Mouse (Mus musculus) limb, embryonic 14.5 days (tissue): ENCODE data around the gene Tenm1. TPM values are rescaled to one million over a fixed set of nuclear protein-coding genes. Genes with fewer than 3 reads are reported as not detected.

Experiments used
- ATAC-seq: fragments of 200-750 bp; cut with Nextera tagmentation; 2 replicates; pipeline ENCODE4 v1.8.0; 2017; ENCODE audit warnings: low read depth, moderate number of reproducible peaks, moderate TSS enrichment; ENCODE audit not compliant: low FRiP score
- DNase-seq: peaks from one replicate; pipeline ENCODE4 v3.0.0-alpha.2; 2015; ENCODE audit warnings: low spot score
- H3K27ac ChIP-seq: fragments of 300-500 bp; sonication (generic); replicated peaks from 2 replicates; pipeline ENCODE4 v1.5.1; 2014; ENCODE audit warnings: low read depth, mild to moderate bottlenecking, low read length, moderate library complexity, mixed read lengths
- H3K27me3 ChIP-seq: fragments of 300-500 bp; sonication (generic); 2 replicates; pipeline ENCODE4 v1.6.1; 2014; ENCODE audit warnings: low read length, mixed read lengths; ENCODE audit not compliant: control insufficient read depth, insufficient read depth
- H3K36me3 ChIP-seq: fragments of 300-500 bp; sonication (generic); 2 replicates; pipeline ENCODE4 v1.6.1; 2014; ENCODE audit warnings: mild to moderate bottlenecking, low read length, moderate library complexity, mixed read lengths; ENCODE audit not compliant: control insufficient read depth, insufficient read depth
- H3K4me1 ChIP-seq: fragments of 300-500 bp; sonication (generic); 2 replicates; pipeline ENCODE4 v1.6.1; 2014; ENCODE audit warnings: antibody characterized with exemption, low read length, mixed read lengths; ENCODE audit not compliant: control insufficient read depth, insufficient read depth
- H3K4me2 ChIP-seq: fragments of 300-500 bp; sonication (generic); replicated peaks from 2 replicates; pipeline ENCODE4 v1.6.1; 2014; ENCODE audit warnings: low read depth, mild to moderate bottlenecking, low read length, moderate library complexity; ENCODE audit not compliant: severe bottlenecking
- H3K4me3 ChIP-seq: fragments of 300-500 bp; sonication (generic); replicated peaks from 2 replicates; pipeline ENCODE4 v1.5.1; 2014; ENCODE audit warnings: low read length
- H3K9ac ChIP-seq: fragments of 300-500 bp; sonication (generic); 2 replicates; pipeline ENCODE4 v1.6.1; 2014; ENCODE audit warnings: mild to moderate bottlenecking, low read depth, low read length, moderate library complexity; ENCODE audit not compliant: severe bottlenecking
- H3K9me3 ChIP-seq: fragments of 300-500 bp; sonication (generic); 2 replicates; pipeline ENCODE4 v1.6.1; 2016; ENCODE audit warnings: low read length; ENCODE audit not compliant: control insufficient read depth
- POLR2A ChIP-seq: fragments of 200-500 bp; IDR thresholded peaks from 2 replicates; pipeline ENCODE4 v1.8.0; 2012; ENCODE audit warnings: inconsistent platforms, mild to moderate bottlenecking, moderate library complexity, borderline replicate concordance; ENCODE audit not compliant: insufficient read depth, insufficient read length; ENCODE audit errors: extremely low read depth
- WGBS: fragments of 180-500 bp; shearing (Covaris S2); extraction: QIAGEN DNeasy Blood & Tissue Kit; methylation state at CpG from one replicate; pipeline ENCODE4 v1.1.7; 2014; 5-methylcytosine and 5-hydroxymethylcytosine counted together
- polyA plus RNA-seq, 2 experiments: library from polyadenylated mRNA; depleted of rRNA in 1 of 2; stranded (reverse) in 1 of 2; unstranded in 1 of 2; fragments of >200 nt; fragmentation: Nextera tagmentation in 1 of 2; extraction: Ambion mirVana in 1 of 2; gene quantifications; 2 replicates each; pipeline versions ENCODE4 v1.2.1 to v1.2.3; 2012 to 2014

Tenm1 gene
- polyA plus RNA-seq, 2 experiments, result 3.2 to 6.1 TPM

DNA sequence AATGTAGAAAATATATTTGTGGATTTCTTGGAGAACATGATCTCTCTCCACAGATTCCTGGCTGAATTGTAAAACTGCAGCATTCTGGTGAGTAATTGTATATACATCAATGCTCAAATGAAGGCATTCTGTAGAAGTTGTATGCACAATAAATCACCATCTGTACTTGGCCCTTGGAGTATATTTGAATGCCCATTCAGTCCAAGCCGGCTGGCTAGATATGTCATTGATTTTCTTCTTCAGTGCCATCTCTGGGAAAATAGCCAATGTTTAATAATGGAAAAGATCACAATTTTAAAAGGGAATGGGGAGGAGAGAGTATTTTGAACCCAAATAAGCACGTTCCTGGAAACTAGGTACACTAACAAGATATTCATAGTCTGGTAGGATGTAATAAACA lies 299.2 kb downstream of the Tenm1 start:
- Histone ChIP-seq H3K4me2 (no peak overlapping the region), H3K9me3 (no peaks in the 10 kb centered on the region), H3K36me3 (no peaks in the 10 kb centered on the region), H3K27ac (no peak overlapping the region), H3K9ac (no peak overlapping the region), H3K27me3 (no peaks in the 10 kb centered on the region), H3K4me3 (no peak overlapping the region), H3K4me1 (no peaks in the 10 kb centered on the region)
- WGBS, result 64% methylated on average over 2 of the region's 2 CpGs
- ATAC-seq (no peak), DNase-seq (no peak)
- TF ChIP-seq POLR2A, result no peak

DNA sequence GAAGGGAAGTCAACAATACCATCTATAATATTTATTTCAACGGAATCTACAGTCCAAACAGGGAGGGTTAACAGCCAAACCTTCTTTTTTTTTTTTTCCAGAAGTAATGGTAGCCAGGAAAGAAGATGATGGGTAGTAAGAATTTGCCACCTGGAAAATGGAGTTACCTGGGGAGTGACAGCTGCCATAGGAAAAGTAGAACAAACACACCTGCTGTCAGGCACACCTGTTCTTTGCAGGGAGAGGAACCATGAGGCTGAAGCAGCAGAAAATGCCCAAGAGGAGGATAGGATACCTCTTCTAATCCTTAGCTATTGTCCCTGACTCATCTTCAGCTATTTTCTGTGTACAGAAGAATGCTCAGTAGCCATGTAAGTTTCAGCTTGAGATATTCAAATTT lies 306.4 kb downstream of the Tenm1 start:
- 56% methylated on average over 1 of the region's 1 CpGs for WGBS
- DNase-seq, result no peak
- TF ChIP-seq POLR2A, result no peak

DNA sequence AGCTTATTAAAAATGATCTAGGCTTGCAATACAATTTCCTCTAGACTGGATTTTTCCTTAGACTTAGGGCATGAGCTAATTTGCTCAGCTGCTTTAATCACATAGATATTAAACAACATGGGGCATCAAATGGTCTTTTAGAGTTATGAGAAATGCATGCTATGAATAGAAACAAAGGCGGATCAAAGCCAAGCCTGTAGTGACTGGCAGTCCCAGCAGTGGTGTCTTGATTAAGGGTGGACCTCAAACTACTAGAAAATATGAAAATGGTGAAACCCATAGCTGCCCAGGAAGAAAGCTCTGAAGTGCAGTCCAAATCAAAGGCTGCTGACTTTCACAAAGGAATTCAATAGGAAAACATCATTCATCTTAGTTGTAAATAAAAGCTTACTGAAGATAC lies 306.9 kb downstream of the Tenm1 start:
- 83% methylated on average over 1 of the region's 1 CpGs for WGBS

More for the DNA sequence above, 306.4 kb downstream of the Tenm1 start:
- ATAC-seq, result no peak
- no peaks in the 10 kb centered on the region for H3K36me3 ChIP-seq
- H3K9me3 ChIP-seq, result no peaks in the 10 kb centered on the region
- no peak overlapping the region for H3K9ac ChIP-seq
- H3K4me1 ChIP-seq, result no peaks in the 10 kb centered on the region
- H3K4me2 ChIP-seq, result no peak overlapping the region
- H3K27ac ChIP-seq, result no peak overlapping the region
- no peaks in the 10 kb centered on the region for H3K27me3 ChIP-seq
- no peak overlapping the region for H3K4me3 ChIP-seq

DNA sequence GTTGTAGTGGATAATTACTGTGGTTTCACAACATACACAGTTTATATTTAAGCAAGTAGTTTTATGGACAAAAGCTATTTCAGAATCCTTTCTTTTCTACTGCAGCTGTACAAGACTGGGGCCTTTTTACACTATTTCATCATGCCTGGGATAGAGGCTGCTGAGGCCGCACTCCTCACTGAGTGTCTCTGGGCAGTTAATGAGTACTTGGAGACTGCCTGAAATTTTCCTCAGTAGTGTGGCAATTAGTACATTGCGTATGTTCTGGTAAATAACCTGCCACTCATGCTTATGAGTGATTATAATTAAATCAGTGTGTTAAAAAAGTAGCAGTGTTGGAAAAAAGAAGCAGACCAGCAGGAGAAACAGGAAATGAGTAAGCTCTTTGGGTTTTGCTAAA lies 442.8 kb downstream of the Tenm1 start:
- Histone ChIP-seq H3K4me3 (no peak overlapping the region), H3K27me3 (no peaks in the 10 kb centered on the region), H3K27ac (no peak overlapping the region), H3K4me2 (no peak overlapping the region), H3K9ac (no peak overlapping the region), H3K36me3 (no peaks in the 10 kb centered on the region), H3K9me3 (no peaks in the 10 kb centered on the region), H3K4me1 (no peaks in the 10 kb centered on the region)
- ATAC-seq (no peak), DNase-seq (no peak)
- no peak for TF ChIP-seq POLR2A
- 51% methylated on average over 2 of the region's 2 CpGs for WGBS

More for the DNA sequence above, 306.9 kb downstream of the Tenm1 start:
- no peak for TF ChIP-seq POLR2A
- Histone ChIP-seq H3K36me3 (no peaks in the 10 kb centered on the region), H3K27me3 (no peaks in the 10 kb centered on the region), H3K27ac (no peak overlapping the region), H3K4me2 (no peak overlapping the region), H3K4me3 (no peak overlapping the region), H3K9me3 (no peaks in the 10 kb centered on the region), H3K4me1 (no peaks in the 10 kb centered on the region), H3K9ac (no peak overlapping the region)
- DNase-seq (no peak), ATAC-seq (no peak)

DNA sequence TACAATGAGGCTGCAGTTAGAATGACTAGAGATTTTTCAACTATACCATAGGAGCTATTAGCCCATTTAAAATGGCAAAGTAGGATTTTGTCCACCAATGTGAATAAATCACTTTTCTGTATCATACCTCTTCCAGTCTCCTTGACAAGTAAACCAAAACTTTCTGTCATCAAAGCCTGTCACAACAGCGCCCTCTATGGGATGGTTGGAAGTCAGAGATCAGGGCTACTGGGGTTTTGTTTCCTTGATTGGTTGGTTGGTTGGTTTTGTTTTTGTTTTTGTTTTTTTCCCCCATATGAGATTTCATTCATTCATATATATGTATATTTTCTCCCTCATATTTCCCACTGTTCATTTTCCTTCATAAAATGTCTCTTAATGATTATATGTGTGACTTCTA lies 455.4 kb downstream of the Tenm1 start:
- DNase-seq (peak; percentile 9), ATAC-seq (no peak)
- H3K4me3 ChIP-seq, result no peak overlapping the region
- no peak overlapping the region for H3K9ac ChIP-seq
- no peak overlapping the region for H3K27ac ChIP-seq
- no peaks in the 10 kb centered on the region for H3K36me3 ChIP-seq
- H3K9me3 ChIP-seq, result no peaks in the 10 kb centered on the region
- no peaks in the 10 kb centered on the region for H3K27me3 ChIP-seq
- no peaks in the 10 kb centered on the region for H3K4me1 ChIP-seq
- H3K4me2 ChIP-seq, result no peak overlapping the region
- 0% methylated on average over 1 of the region's 1 CpGs for WGBS
- no peak for TF ChIP-seq POLR2A

DNA sequence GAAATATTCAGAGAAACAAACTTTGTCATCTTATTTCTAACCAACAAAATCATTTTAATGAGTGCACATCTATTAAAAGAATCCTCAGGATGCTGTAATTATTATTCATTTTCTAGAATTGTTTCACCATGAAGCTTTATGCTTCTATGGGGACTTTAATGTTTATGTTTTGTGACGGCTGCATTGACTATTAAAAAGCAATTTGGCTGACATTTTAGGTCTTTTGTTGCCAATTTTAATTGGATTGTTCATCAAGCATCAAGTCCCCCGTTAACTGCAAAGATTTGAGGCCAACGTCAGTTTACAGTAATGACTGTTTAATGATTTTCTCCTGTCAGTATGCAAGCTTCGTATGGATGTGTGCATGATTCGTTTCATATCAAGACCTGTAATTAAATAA lies 461.3 kb downstream of the Tenm1 start:
- Histone ChIP-seq H3K9ac (no peak overlapping the region), H3K4me1 (no peaks in the 10 kb centered on the region), H3K27me3 (no peaks in the 10 kb centered on the region), H3K4me3 (no peak overlapping the region), H3K4me2 (no peak overlapping the region), H3K36me3 (no peaks in the 10 kb centered on the region), H3K27ac (no peak overlapping the region), H3K9me3 (no peaks in the 10 kb centered on the region)
- ATAC-seq, result no peak
- DNase-seq, result no peak
- no peak for TF ChIP-seq POLR2A
- WGBS, result 58% methylated on average over 5 of the region's 5 CpGs
